Mouse (Mus musculus): Measurements from ENCODE around the gene Dlg2. TPM values are rescaled to one million over a fixed set of nuclear protein-coding genes. Genes with fewer than 3 reads are reported as not detected.

The Dlg2 gene
- polyA plus RNA-seq, 1 experiment from 2014 or later: 0.87 TPM

DNA sequence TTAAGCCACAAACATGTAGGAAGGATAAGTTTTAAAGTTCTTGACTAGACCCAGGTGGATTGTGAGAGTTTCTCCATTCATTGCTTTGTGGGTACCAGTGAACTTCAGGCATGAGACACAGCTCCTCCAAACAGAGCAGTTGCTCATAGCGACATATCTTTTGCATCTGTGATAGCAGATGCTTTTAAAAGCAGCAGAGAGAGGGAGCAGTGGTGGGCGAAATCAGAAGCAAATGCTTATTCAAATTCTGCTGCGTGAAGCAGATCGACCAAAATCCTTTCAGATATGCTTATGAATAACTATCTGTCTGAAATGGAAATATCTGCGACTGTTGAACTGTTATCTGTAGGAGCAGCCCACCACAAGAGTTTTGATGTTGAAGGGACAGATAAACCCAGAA is 935.6 kb downstream of the Dlg2 start:
- no peak overlapping the region for H3K27ac ChIP-seq
- ATAC-seq (replicated peaks; ENCODE audit: low FRiP score, low read depth): no peak
- no peak overlapping the region for H3K9ac ChIP-seq (ENCODE audit: low read depth, low read length)
- H3K9me3 ChIP-seq (replicated peaks; ENCODE audit: low read length): no peaks in the 10 kb centered on the region
- no peaks in the 10 kb centered on the region for H3K4me1 ChIP-seq (replicated peaks; ENCODE audit: insufficient read depth, low read length)
- no peak overlapping the region for H3K4me3 ChIP-seq (replicated peaks; ENCODE audit: low read depth, low read length)
- DNase-seq (ENCODE audit: low spot score): no peak
- 82% methylated on average over 5 of the region's 5 CpGs for WGBS
- H3K36me3 ChIP-seq (ENCODE audit: insufficient read depth, low read length): no peaks in the 10 kb centered on the region
- no peak for TF ChIP-seq CTCF (IDR thresholded peaks at IDR 0.05; ENCODE audit: low read depth)
- H3K4me2 ChIP-seq (ENCODE audit: low read length): no peak overlapping the region
- no peaks in the 10 kb centered on the region for H3K27me3 ChIP-seq (ENCODE audit: insufficient read depth, low read length)

DNA sequence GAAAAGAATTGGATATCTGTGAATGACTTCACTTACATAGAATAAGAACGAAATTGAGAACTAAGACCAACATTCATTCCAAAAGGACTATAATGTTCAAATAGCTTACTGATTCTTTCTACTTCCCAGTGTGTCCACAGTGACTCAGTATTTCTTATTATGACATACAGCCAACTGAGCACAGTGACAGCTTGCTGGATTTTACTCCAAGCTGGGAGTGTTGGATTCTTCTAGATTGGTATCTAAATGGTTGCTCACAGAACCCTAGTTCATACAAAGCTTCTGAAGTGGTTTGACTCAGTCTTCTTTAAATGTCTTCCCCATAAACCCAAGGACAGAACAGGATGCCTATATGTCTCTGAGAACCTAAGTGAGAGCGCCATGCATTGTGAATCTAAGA is 937.7 kb downstream of the Dlg2 start:
- Histone ChIP-seq H3K4me3 (replicated peaks; ENCODE audit: low read depth, low read length) (no peak overlapping the region), H3K36me3 (ENCODE audit: insufficient read depth, low read length) (no peaks in the 10 kb centered on the region), H3K27ac (no peak overlapping the region), H3K27me3 (ENCODE audit: insufficient read depth, low read length) (no peaks in the 10 kb centered on the region), H3K9ac (ENCODE audit: low read depth, low read length) (no peak overlapping the region), H3K4me2 (ENCODE audit: low read length) (no peak overlapping the region), H3K9me3 (replicated peaks; ENCODE audit: low read length) (no peaks in the 10 kb centered on the region), H3K4me1 (replicated peaks; ENCODE audit: insufficient read depth, low read length) (no peaks in the 10 kb centered on the region)
- ATAC-seq (replicated peaks; ENCODE audit: low FRiP score, low read depth): no peak
- DNase-seq (ENCODE audit: low spot score): no peak
- 81% methylated on average over 2 of the region's 2 CpGs for WGBS
- TF ChIP-seq CTCF (IDR thresholded peaks at IDR 0.05; ENCODE audit: low read depth): no peak

DNA sequence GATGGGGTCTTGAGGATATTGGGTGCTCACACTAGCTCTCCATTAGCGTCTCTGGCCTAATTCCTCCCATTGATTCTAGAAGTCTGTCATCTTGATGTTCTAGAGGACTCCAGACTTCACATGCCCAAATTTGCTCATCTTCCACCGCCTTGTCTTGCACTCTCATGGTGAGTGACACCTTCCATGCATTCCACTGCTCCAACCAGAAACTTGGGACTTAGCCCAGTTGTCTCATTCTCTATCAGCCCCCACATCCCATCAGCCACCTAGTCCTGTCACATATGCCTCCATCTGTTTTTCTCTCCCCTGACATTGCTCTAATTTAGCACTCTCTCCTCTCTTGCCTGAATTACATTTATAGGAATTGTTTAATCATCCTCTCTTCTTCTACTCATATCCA is 938.3 kb downstream of the Dlg2 start:
- Histone ChIP-seq H3K36me3 (ENCODE audit: insufficient read depth, low read length) (no peaks in the 10 kb centered on the region), H3K9ac (ENCODE audit: low read depth, low read length) (no peak overlapping the region), H3K4me1 (replicated peaks; ENCODE audit: insufficient read depth, low read length) (no peaks in the 10 kb centered on the region), H3K27ac (no peak overlapping the region), H3K4me2 (ENCODE audit: low read length) (no peak overlapping the region), H3K9me3 (replicated peaks; ENCODE audit: low read length) (no peaks in the 10 kb centered on the region), H3K4me3 (replicated peaks; ENCODE audit: low read depth, low read length) (no peak overlapping the region), H3K27me3 (ENCODE audit: insufficient read depth, low read length) (no peaks in the 10 kb centered on the region)
- WGBS: 79% methylated on average over 2 of the region's 2 CpGs
- TF ChIP-seq CTCF (IDR thresholded peaks at IDR 0.05; ENCODE audit: low read depth): no peak
- ATAC-seq (replicated peaks; ENCODE audit: low FRiP score, low read depth): no peak
- no peak for DNase-seq (ENCODE audit: low spot score)

DNA sequence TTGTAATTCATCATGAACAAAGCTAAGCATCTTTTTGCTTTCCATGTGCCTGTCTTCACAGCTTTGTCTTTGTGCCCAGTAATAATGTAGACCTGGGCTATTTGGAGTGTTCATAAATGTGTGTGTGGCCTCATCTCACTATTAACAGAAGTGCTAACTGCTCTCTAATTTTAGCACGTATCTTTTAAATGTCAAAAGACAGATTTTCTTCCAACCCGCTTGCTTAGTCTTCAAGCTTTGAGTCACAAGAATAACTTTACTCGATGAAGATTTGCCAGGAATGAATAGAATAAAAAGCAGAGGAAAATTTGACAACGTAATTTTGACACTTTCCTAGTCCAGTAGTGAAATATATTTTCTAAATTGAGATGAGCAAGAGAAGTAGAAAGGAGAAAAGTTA is 943.7 kb downstream of the Dlg2 start:
- TF ChIP-seq CTCF (IDR thresholded peaks at IDR 0.05; ENCODE audit: low read depth): no peak
- WGBS: 81% methylated on average over 4 of the region's 4 CpGs
- DNase-seq (ENCODE audit: low spot score) (no peak), ATAC-seq (replicated peaks; ENCODE audit: low FRiP score, low read depth) (no peak)
- Histone ChIP-seq H3K4me2 (ENCODE audit: low read length) (no peak overlapping the region), H3K9ac (ENCODE audit: low read depth, low read length) (no peak overlapping the region), H3K9me3 (replicated peaks; ENCODE audit: low read length) (no peaks in the 10 kb centered on the region), H3K27ac (no peak overlapping the region), H3K36me3 (ENCODE audit: insufficient read depth, low read length) (no peaks in the 10 kb centered on the region), H3K4me3 (replicated peaks; ENCODE audit: low read depth, low read length) (no peak overlapping the region), H3K27me3 (ENCODE audit: insufficient read depth, low read length) (no peaks in the 10 kb centered on the region), H3K4me1 (replicated peaks; ENCODE audit: insufficient read depth, low read length) (no peaks in the 10 kb centered on the region)

DNA sequence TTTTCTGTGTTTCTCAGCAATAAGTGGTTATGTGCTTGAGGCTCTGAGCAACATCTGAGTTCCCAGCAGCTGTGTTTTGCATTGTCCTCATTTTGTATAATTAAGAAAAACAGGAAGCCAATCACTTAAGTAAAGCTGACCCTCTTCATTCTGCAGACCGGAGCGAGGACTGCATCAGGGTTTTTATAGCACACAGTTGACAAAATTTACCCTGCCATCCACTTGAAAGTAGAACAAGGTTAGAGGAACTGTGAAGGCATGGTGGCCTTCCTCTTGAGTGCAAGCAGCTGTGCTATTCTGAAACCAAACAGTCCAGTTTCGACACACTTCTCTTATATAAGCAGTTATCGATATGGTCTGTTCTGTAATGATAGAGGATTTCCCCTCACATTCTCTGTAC is 947.3 kb downstream of the Dlg2 start:
- ATAC-seq (replicated peaks; ENCODE audit: low FRiP score, low read depth) (no peak), DNase-seq (ENCODE audit: low spot score) (peak; percentile 25)
- Histone ChIP-seq H3K27me3 (ENCODE audit: insufficient read depth, low read length) (no peaks in the 10 kb centered on the region), H3K36me3 (ENCODE audit: insufficient read depth, low read length) (no peaks in the 10 kb centered on the region), H3K9me3 (replicated peaks; ENCODE audit: low read length) (no peaks in the 10 kb centered on the region), H3K4me3 (replicated peaks; ENCODE audit: low read depth, low read length) (no peak overlapping the region), H3K9ac (ENCODE audit: low read depth, low read length) (no peak overlapping the region), H3K27ac (no peak overlapping the region), H3K4me1 (replicated peaks; ENCODE audit: insufficient read depth, low read length) (no peaks in the 10 kb centered on the region), H3K4me2 (ENCODE audit: low read length) (no peak overlapping the region)
- 58% methylated on average over 4 of the region's 4 CpGs for WGBS
- TF ChIP-seq CTCF (IDR thresholded peaks at IDR 0.05; ENCODE audit: low read depth): no peak

DNA sequence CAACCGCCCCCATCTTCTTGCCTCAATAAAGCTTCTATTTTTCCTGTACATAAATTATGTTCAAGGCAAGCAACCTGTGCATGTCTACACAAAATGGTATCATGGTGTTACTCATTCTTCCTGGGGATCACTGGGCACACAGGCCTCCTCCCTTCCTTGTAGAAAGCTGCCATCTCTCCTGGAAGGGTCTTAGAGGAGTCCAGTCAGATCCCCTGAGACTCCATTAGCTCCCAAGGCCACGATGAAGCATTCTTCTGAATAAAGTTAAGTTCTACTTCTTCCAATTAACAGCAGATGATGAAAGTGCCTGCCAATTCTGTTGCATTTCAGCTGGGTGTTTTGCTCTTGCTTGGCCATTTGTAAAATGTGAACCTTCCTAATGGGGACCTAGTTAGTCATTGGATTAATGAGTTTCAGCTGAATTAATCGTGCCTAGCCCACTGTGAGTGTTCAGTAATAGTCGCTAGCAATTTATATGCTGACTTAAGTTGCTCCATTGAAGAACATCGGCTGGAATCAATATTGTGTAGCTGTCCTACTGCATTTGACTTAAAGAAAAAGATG is 953.3 kb downstream of the Dlg2 start:
- no peaks in the 10 kb centered on the region for H3K9me3 ChIP-seq (replicated peaks; ENCODE audit: low read length)
- H3K27ac ChIP-seq: no peak overlapping the region
- H3K4me3 ChIP-seq (replicated peaks; ENCODE audit: low read depth, low read length): no peak overlapping the region
- WGBS: 62% methylated on average over 5 of the region's 5 CpGs
- no peak for DNase-seq (ENCODE audit: low spot score)
- no peak for TF ChIP-seq CTCF (IDR thresholded peaks at IDR 0.05; ENCODE audit: low read depth)
- no peaks in the 10 kb centered on the region for H3K4me1 ChIP-seq (replicated peaks; ENCODE audit: insufficient read depth, low read length)
- no peak for ATAC-seq (replicated peaks; ENCODE audit: low FRiP score, low read depth)
- H3K9ac ChIP-seq (ENCODE audit: low read depth, low read length): no peak overlapping the region
- no peaks in the 10 kb centered on the region for H3K36me3 ChIP-seq (ENCODE audit: insufficient read depth, low read length)
- H3K4me2 ChIP-seq (ENCODE audit: low read length): no peak overlapping the region
- no peaks in the 10 kb centered on the region for H3K27me3 ChIP-seq (ENCODE audit: insufficient read depth, low read length)

DNA sequence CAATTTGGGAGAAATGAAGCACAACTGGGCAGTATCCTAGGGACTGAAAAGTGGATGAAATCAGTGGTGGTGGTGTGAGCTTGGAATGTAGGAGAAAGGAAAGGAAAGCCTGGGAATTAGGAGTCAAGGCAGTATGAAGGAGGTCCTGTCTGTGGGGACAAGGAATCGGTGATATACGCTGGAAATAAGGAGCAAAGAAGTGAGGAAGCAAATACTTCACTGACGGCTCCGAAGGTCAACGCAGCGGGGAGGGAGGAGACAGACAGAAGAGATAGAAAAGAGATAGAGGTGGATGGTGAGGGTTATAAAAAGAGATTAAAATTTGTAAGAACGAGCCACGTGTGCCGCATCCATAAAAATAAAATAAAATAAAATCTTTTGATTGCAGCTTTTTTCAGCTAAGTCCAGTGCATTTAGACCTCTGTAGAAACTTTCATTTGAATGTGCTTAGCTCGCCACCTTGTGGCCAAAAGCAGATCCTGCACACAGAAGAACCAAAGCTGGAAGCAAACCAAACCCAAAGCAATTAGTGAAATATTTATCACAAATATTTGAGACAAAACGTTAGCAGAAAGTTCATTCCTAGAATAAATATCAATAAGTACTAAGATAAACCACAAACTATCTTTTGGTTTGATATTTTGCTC is 955.2 kb downstream of the Dlg2 start:
- Histone ChIP-seq H3K27ac (no peak overlapping the region), H3K9me3 (replicated peaks; ENCODE audit: low read length) (no peaks in the 10 kb centered on the region), H3K27me3 (ENCODE audit: insufficient read depth, low read length) (no peaks in the 10 kb centered on the region), H3K36me3 (ENCODE audit: insufficient read depth, low read length) (no peaks in the 10 kb centered on the region), H3K4me1 (replicated peaks; ENCODE audit: insufficient read depth, low read length) (no peaks in the 10 kb centered on the region), H3K4me2 (ENCODE audit: low read length) (no peak overlapping the region), H3K4me3 (replicated peaks; ENCODE audit: low read depth, low read length) (no peak overlapping the region), H3K9ac (ENCODE audit: low read depth, low read length) (no peak overlapping the region)
- WGBS: 40% methylated on average over 11 of the region's 11 CpGs
- peak; percentile 91 for TF ChIP-seq CTCF (IDR thresholded peaks at IDR 0.05; ENCODE audit: low read depth)
- DNase-seq (ENCODE audit: low spot score) (peak; percentile 73), ATAC-seq (replicated peaks; ENCODE audit: low FRiP score, low read depth) (no peak)
